Mouse (Mus musculus) neutrophil, adult 65 days (primary cell): Measurements from ENCODE around the gene F8a. TPM values are rescaled to one million over a fixed set of nuclear protein-coding genes. Genes with fewer than 3 reads are reported as not detected.

Experiments
- total RNA-seq: library from RNA; stranded (reverse); gene quantifications from 2 replicates; pipeline ENCODE4 v1.2.4, GENCODE M21; 2023

The F8a gene
- 4.8 TPM in 2 replicates for total RNA-seq

GRCm38 (mm10) chrX:73227914-73228605 is at the start of gene F8a:
TSS of gene F8a (plus strand) at chrX:73228291.

GRCm38 (mm10) chrX:73191934-73192333 is 36.2 kb upstream of the F8a start, which contains the start of gene Xlr3b:
TSS of gene Xlr3b (plus strand) at chrX:73192207.

GRCm38 (mm10) chrX:73213819-73214564 is 14.1 kb upstream of the F8a start, which contains the start of gene Xlr4b:
TSS of gene Xlr4b (plus strand) at chrX:73214333.

GRCm38 (mm10) chrX:73242821-73243325 is 14.8 kb downstream of the F8a start, which contains the start of gene Xlr4c:
TSS of gene Xlr4c (minus strand) at chrX:73243130.

GRCm38 (mm10) chrX:73265270-73265669 is 37.2 kb downstream of the F8a start, which contains the start of gene Xlr3c:
TSS of gene Xlr3c (minus strand) at chrX:73265390.

Other genes with a start within 250 kb of the F8a start
- not detected in 2 replicates for gene Zfp185, start 241.0 kb upstream of the F8a start, total RNA-seq
- gene Pnma5, start 191.2 kb upstream of the F8a start, total RNA-seq = 1.6 and 1.9 TPM in 2 replicates
- gene Pnma3, start 163.5 kb upstream of the F8a start, total RNA-seq = not detected in 2 replicates
- 0.59 and 2.4 TPM in 2 replicates for gene Xlr4a, start 145.8 kb upstream of the F8a start, total RNA-seq
- not detected in 2 replicates for gene Xlr3a, start 131.2 kb upstream of the F8a start, total RNA-seq
- gene Gm14685, start 111.2 kb upstream of the F8a start, total RNA-seq = 0.32 TPM in 1 of 2 replicates, not detected in the other
- not detected in 2 replicates for gene Xlr5b, start 79.5 kb upstream of the F8a start, total RNA-seq
- gene DXBay18, start 78.8 kb upstream of the F8a start, total RNA-seq = 0.43 TPM in 1 of 2 replicates, not detected in the other
- gene Spin2d, start 51.3 kb upstream of the F8a start, total RNA-seq = not detected in 2 replicates
- gene Xlr3b, start 36.1 kb upstream of the F8a start, total RNA-seq = 0.39 and 0.88 TPM in 2 replicates
- 0.88 and 2.2 TPM in 2 replicates for gene Xlr4b, start 14.0 kb upstream of the F8a start, total RNA-seq
- 0.84 TPM in 1 of 2 replicates, not detected in the other for gene Xlr4c, start 14.8 kb downstream of the F8a start, total RNA-seq
- not detected in 2 replicates for gene Xlr3c, start 37.1 kb downstream of the F8a start, total RNA-seq
- gene Xlr5a, start 64.7 kb downstream of the F8a start, total RNA-seq = not detected in 2 replicates
- gene Xlr5c, start 64.7 kb downstream of the F8a start, total RNA-seq = not detected in 2 replicates
- not detected in 2 replicates for gene Gm45015, start 108.5 kb downstream of the F8a start, total RNA-seq
- 6.1 and 10.9 TPM in 2 replicates for gene Zfp275, start 114.3 kb downstream of the F8a start, total RNA-seq
- gene Gm18336, start 170.4 kb downstream of the F8a start, total RNA-seq = not detected in 2 replicates
- gene Zfp92, start 182.8 kb downstream of the F8a start, total RNA-seq = not detected in 2 replicates
- not detected in 2 replicates for gene Trex2, start 207.1 kb downstream of the F8a start, total RNA-seq
- gene Haus7, start 230.8 kb downstream of the F8a start, total RNA-seq = 9.1 and 9.4 TPM in 2 replicates